Mouse (Mus musculus): ENCODE results near the gene Gm11758. TPM values are rescaled to one million over a fixed set of nuclear protein-coding genes. Genes with fewer than 3 reads are reported as not detected.
"Not testable (repeated sequence)": the region's sequence is repeated elsewhere in the genome, so short reads cannot be mapped to it uniquely, and the experiment has no call there.

The Gm11758 gene
- not detected for polyA plus RNA-seq (2012; fragmentation: generic; extraction: Trizol)

GRCm38 (mm10) chr4:73876166-73876565 is at the start of gene Gm11758:
Gm11758 (minus strand) TSS chr4:73876266.
- not testable (repeated sequence) for H3K79me2 ChIP-seq (ENCODE audit: control insufficient read depth, insufficient read depth); H3K4me3 ChIP-seq; H3ac ChIP-seq (ENCODE audit: control insufficient read depth, insufficient read length); H3K4me2 ChIP-seq (ENCODE audit: low read depth); H3K27me3 ChIP-seq (ENCODE audit: control insufficient read depth, insufficient read depth, insufficient read length); H3K36me3 ChIP-seq (ENCODE audit: control insufficient read depth, insufficient read depth)

GRCm38 (mm10) chr4:73920660-73921059 is 44.6 kb upstream of the Gm11758 start, which contains the start of gene Gm11756:
Gm11756 (minus strand) TSS chr4:73920760.
- H3K79me2 ChIP-seq (ENCODE audit: control insufficient read depth, insufficient read depth); H3K36me3 ChIP-seq (ENCODE audit: control insufficient read depth, insufficient read depth); H3K27me3 ChIP-seq (ENCODE audit: control insufficient read depth, insufficient read depth, insufficient read length); H3K4me3 ChIP-seq; H3K4me2 ChIP-seq (ENCODE audit: low read depth); H3ac ChIP-seq (ENCODE audit: control insufficient read depth, insufficient read length): not testable (repeated sequence)

GRCm38 (mm10) chr4:73905853-73906252 is 29.8 kb upstream of the Gm11758 start, which contains the start of gene Gm13871:
Gm13871 (minus strand) TSS chr4:73905953.
- not testable (repeated sequence) for H3K36me3 ChIP-seq (ENCODE audit: control insufficient read depth, insufficient read depth); H3K4me3 ChIP-seq; H3K4me2 ChIP-seq (ENCODE audit: low read depth); H3K27me3 ChIP-seq (ENCODE audit: control insufficient read depth, insufficient read depth, insufficient read length); H3K79me2 ChIP-seq (ENCODE audit: control insufficient read depth, insufficient read depth); H3ac ChIP-seq (ENCODE audit: control insufficient read depth, insufficient read length)

GRCm38 (mm10) chr4:73891012-73891411 is 14.9 kb upstream of the Gm11758 start, which contains the start of gene Gm11757:
Gm11757 (minus strand) TSS chr4:73891112.
- H3K36me3 ChIP-seq (ENCODE audit: control insufficient read depth, insufficient read depth); H3K4me3 ChIP-seq; H3K27me3 ChIP-seq (ENCODE audit: control insufficient read depth, insufficient read depth, insufficient read length); H3K4me2 ChIP-seq (ENCODE audit: low read depth); H3ac ChIP-seq (ENCODE audit: control insufficient read depth, insufficient read length); H3K79me2 ChIP-seq (ENCODE audit: control insufficient read depth, insufficient read depth): not testable (repeated sequence)

- TF ChIP-seq REST (IDR thresholded peaks at IDR 0.05; ENCODE audit: insufficient read depth, insufficient read length), result no peak
- no peak for TF ChIP-seq MYOG (IDR thresholded peaks at IDR 0.05; ENCODE audit: control insufficient read depth in 1 of 3, insufficient read depth in 1 of 3, insufficient read length in 2 of 3, low read depth in 2 of 3)
- no peak for TF ChIP-seq USF1 (IDR thresholded peaks at IDR 0.05; ENCODE audit: low read depth)
- TF ChIP-seq CEBPB (IDR thresholded peaks at IDR 0.05; ENCODE audit: insufficient read depth, poor library complexity, severe bottlenecking), result no peak
- TF ChIP-seq MAX (IDR thresholded peaks at IDR 0.05; ENCODE audit: low read depth), result no peak
- TF ChIP-seq MYOD1 (IDR thresholded peaks at IDR 0.05; ENCODE audit: control insufficient read depth in 1 of 3, insufficient read length in 2 of 3, low read depth in 2 of 3), result no peak
- TF ChIP-seq POLR2A (IDR thresholded peaks at IDR 0.05; ENCODE audit: insufficient read length, low read depth), result no peak
- H3K36me3 ChIP-seq (ENCODE audit: control insufficient read depth, insufficient read depth), result no peaks in the 10 kb centered on the region
- H3K27me3 ChIP-seq (ENCODE audit: control insufficient read depth, insufficient read depth, insufficient read length), result no peaks in the 10 kb centered on the region
- no peak overlapping the region for H3K4me3 ChIP-seq
- no peak overlapping the region for H3K4me2 ChIP-seq (ENCODE audit: low read depth)
- no peaks in the 10 kb centered on the region for H3K79me2 ChIP-seq (ENCODE audit: control insufficient read depth, insufficient read depth)
- H3ac ChIP-seq (ENCODE audit: control insufficient read depth, insufficient read length), result no peak overlapping the region
Observed at GRCm38 (mm10) chr4:73826587-73826986, 49.5 kb downstream of the Gm11758 start.

Other genes starting within 250 kb of the Gm11758 start
- not detected for gene Gm11236, start 238.1 kb downstream of the Gm11758 start, polyA plus RNA-seq (2012; fragmentation: generic; extraction: Trizol)
- not detected for gene Gm11239, start 207.9 kb downstream of the Gm11758 start, polyA plus RNA-seq (2012; fragmentation: generic; extraction: Trizol)
- gene Gm428, start 192.8 kb downstream of the Gm11758 start, polyA plus RNA-seq (2012; fragmentation: generic; extraction: Trizol), result not detected
- gene Rasef, start 85.3 kb downstream of the Gm11758 start, polyA plus RNA-seq (2012; fragmentation: generic; extraction: Trizol), result not detected
- gene Gm11757, start 14.8 kb upstream of the Gm11758 start, polyA plus RNA-seq (2012; fragmentation: generic; extraction: Trizol), result not detected
- not detected for gene Gm13871, start 29.7 kb upstream of the Gm11758 start, polyA plus RNA-seq (2012; fragmentation: generic; extraction: Trizol)
- gene Gm11756, start 44.5 kb upstream of the Gm11758 start, polyA plus RNA-seq (2012; fragmentation: generic; extraction: Trizol), result 0.06 TPM
- 2.9 TPM for gene 2310002L09Rik, start 74.6 kb upstream of the Gm11758 start, polyA plus RNA-seq (2012; fragmentation: generic; extraction: Trizol)
- gene Frmd3, start 137.2 kb upstream of the Gm11758 start, polyA plus RNA-seq (2012; fragmentation: generic; extraction: Trizol), result not detected

Measured in myocyte (in vitro differentiated cells).